Mouse (Mus musculus): ENCODE measurements around the gene Syn3.

Syn3 gene

GRCm38 (mm10) chr10:86139061-86139681 lies 359.5 kb downstream of the Syn3 start:
- DNase-seq = no peak

- no peak for DNase-seq
Measured at GRCm38 (mm10) chr10:86137589-86138173, 361.0 kb downstream of the Syn3 start.

DNA sequence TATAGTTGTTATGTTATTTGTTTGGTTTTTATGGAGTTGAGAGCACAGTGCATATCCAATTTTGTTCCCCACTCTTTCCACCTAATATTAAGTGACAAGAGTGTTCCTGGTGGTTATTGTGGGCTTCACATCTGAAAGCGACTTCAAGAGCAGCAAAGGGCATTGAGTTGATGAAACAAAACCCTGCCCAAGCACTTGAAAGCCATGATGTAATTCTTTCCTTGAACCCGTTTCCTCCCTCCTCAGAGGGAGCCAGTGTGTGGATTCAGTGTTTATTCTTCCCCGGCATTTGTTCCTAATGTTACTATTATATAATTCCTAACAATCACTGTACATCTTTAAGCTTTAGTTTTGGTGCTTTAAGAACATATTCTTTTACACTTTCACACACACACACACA lies 361.6 kb downstream of the Syn3 start:
- DNase-seq = no peak

- no peak for DNase-seq
Measured at GRCm38 (mm10) chr10:86136249-86136648, 362.4 kb downstream of the Syn3 start.

DNA sequence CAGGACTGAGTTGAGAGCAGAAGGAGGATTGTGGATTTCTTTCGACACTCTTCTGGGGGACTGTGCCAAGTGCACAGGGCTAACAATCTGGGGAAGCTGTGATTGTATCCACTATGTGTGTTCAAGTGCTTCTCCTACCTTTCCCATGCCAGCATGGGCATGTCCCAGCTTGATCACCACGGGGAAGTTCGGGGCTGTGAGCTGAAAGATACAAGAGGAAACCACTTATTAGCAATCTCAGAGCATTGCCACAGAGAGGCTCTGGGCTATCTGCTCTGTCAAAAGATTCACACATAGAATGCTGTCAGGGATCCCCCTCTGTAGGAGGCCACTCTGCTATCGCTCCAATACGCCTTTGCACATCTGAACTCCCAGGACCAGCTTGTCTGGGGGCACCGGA lies 363.8 kb downstream of the Syn3 start:
- DNase-seq = no peak

DNA sequence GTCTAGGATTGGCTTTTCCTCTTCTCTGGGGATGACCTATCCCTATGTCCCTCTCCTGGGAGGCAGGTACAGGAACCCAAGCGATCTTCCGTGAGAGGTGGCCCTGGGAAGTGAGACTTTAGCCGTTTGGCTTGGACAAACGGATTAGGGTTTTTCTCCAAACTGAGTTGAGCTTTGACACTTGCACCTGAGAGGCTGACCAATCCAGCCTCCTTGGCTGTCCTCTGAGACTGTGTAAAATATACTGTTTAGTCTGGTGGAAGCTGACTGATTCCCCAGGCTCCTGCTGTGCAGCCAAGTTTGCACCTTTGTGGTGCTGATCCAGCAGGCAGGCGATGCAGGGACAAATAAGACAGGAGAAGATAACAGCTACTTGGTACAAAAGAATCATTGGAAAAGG lies 364.4 kb downstream of the Syn3 start:
- DNase-seq = no peak

GRCm38 (mm10) chr10:86132420-86132956 lies 366.2 kb downstream of the Syn3 start:
- no peak for DNase-seq

DNA sequence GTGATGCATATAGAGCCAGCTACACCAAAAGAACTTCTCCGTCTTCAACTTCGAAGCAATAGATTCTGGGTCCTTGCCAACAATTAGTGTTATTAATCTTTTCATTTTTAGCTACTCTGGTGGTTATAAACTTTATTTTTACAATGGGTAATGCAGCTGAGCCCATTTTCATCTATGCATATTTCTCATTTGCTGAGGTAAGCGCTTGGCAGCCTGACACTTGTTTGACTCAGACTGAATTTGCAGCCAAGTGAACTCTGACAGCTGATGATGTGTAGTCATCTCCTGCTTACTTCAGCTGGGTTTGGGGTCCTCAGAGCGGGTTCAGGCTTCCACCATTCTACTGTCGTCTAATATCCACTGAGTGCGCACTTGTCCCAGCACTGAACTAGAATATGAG lies 369.6 kb downstream of the Syn3 start:
- DNase-seq = no peak

- no peak for DNase-seq
Measured at GRCm38 (mm10) chr10:86126478-86126877, 372.2 kb downstream of the Syn3 start.

- no peak for DNase-seq
Measured at GRCm38 (mm10) chr10:86125421-86125820, 373.3 kb downstream of the Syn3 start.

DNA sequence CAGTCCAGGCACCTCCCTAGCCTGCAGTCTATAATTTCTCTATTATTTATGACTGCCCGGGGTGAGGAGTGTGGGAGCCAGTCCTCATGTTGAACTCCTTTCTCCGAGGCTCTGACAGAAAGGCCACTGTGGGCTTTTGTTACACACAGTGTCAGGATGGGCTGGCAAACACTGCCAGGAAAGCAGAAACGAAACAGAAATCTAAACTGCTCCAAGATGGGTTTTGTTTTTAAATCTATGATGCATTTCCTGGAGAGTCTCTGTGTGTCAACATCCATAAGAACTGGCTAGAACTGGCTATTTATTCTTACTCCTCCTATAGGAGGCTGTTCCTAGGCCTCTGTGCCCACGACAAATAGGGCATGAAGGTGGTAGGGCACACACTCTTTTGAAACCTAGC lies 374.6 kb downstream of the Syn3 start:
- peak; percentile 36 for DNase-seq

DNA sequence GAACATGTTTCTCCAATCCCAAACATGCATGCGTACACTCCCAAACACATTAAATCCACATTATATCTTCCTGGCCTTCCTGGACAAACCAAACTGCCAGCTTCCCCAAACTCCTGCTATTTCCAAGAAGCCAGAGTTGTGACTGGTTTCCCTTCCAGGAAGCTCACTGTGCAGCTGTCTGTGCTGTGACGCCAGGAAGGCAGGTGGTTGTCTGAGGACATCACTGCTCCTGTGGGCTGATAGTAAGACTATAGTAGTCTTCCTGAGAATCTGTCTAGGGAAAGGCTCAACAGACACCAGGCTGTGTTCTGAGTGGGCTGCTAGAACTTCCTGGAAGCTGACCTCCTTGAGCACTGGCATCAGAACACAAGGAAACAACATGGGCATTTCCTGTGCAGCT lies 375.5 kb downstream of the Syn3 start:
- no peak for DNase-seq

GRCm38 (mm10) chr10:86122456-86122855 lies 376.2 kb downstream of the Syn3 start:
- DNase-seq = peak; percentile 72

GRCm38 (mm10) chr10:86116268-86116667 lies 382.4 kb downstream of the Syn3 start:
- no peak for DNase-seq

GRCm38 (mm10) chr10:86114431-86114848 lies 384.3 kb downstream of the Syn3 start:
- DNase-seq = peak; percentile 32

- DNase-seq = peak; percentile 1
Measured at GRCm38 (mm10) chr10:86108797-86109196, 389.9 kb downstream of the Syn3 start.

DNA sequence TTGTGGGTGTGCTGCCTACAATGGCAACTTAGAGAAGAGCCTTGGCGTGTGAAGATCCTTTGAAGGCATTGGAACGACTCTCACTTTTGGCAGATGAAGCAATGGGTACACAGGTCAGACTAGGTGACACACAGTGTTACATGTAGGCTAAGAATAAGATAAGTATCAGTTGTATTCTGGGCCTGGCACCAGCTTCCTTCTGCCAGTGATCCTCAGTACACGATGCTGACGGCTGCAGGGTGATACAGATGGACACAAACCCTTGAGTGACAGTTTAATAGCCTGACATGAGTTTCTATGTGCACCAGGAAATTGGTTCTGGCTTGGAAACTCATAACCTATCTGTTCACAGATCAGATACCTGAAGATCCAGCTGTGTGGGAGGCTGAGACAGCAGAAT lies 391.0 kb downstream of the Syn3 start:
- no peak for DNase-seq

GRCm38 (mm10) chr10:86103976-86104375 lies 394.7 kb downstream of the Syn3 start:
- peak; percentile 68 for DNase-seq

- no peak for DNase-seq
Measured at GRCm38 (mm10) chr10:86100281-86100851, 398.3 kb downstream of the Syn3 start.

GRCm38 (mm10) chr10:86098363-86098762 lies 400.3 kb downstream of the Syn3 start:
- no peak for DNase-seq

- DNase-seq = peak; percentile 66
Measured at GRCm38 (mm10) chr10:86093109-86094035, 405.3 kb downstream of the Syn3 start.

DNA sequence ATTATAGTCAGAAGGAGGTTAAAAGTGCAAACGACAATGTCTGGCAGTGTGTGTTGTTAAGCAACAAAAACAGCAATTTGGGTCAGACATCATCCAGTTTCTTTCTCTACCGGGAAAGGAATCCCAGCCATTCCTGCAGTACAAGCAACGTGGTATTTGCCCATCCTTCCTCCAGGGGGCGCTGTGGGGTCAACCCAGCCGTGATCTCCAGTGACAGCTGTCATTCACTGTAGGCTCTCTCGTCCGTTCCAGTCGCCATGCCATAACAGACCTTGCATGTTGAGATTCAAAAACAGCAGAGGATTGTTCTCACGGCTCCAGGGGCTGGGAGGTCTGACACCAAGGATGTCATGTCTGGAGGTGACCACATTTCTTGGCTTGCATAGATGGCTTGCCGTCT lies 406.8 kb downstream of the Syn3 start:
- DNase-seq = peak; percentile 40

- DNase-seq = no peak
Measured at GRCm38 (mm10) chr10:86079921-86080320, 418.8 kb downstream of the Syn3 start.

Measured in kidney, adult 18-20 months (tissue).